In genomic region chr4:62440986-62441385, GRCm38 (mm10) we compare ENCODE assay signal across 21 mouse cellular contexts. TPM values are rescaled to one million over a fixed set of nuclear protein-coding genes. Genes with fewer than 3 reads are reported as not detected.
"Had no signal": no experiment of that assay in that cellular context is flagged by ENCODE, and none has a peak within 500 bp of the region (broad histone marks: within the 10 kb centered on the region; RNA-seq: fewer than 3 reads in every experiment).

No protein-coding gene starts in this region.

- H3K27ac ChIP-seq: limb, embryonic 10.5 days; limb, embryonic 13.5 days; liver, embryonic 12.5 days; liver, embryonic 15.5 days; lung, embryonic 15.5 days; midbrain, embryonic 10.5 days; midbrain, embryonic 13.5 days; neural tube, embryonic 13.5 days; stomach, embryonic 15.5 days had no signal

- DNase-seq: kidney, postnatal 4 days; layer of hippocampus, adult 9-11 months; liver; lung, adult 18-20 months; lung, postnatal 10 days; lung, postnatal 36 days; right cerebral cortex, adult 18-20 months; right cerebral cortex, postnatal 25 days; spleen, adult 18-20 months; thymus, postnatal 25 days had no signal

- H3K4me1 ChIP-seq: limb, embryonic 10.5 days; limb, embryonic 13.5 days; liver, embryonic 12.5 days; liver, embryonic 15.5 days; lung, embryonic 15.5 days; megakaryocyte, embryonic 14.5 days; midbrain, embryonic 10.5 days; midbrain, embryonic 13.5 days; neural tube, embryonic 13.5 days; stomach, embryonic 15.5 days had no signal

- H3K27me3 ChIP-seq: limb, embryonic 13.5 days; liver, embryonic 12.5 days; liver, embryonic 15.5 days; lung, embryonic 15.5 days; midbrain, embryonic 13.5 days; neural tube, embryonic 13.5 days; stomach, embryonic 15.5 days had no signal

- H3K4me3 ChIP-seq: limb, embryonic 10.5 days; limb, embryonic 13.5 days; liver, embryonic 12.5 days; liver, embryonic 15.5 days; lung, embryonic 15.5 days; megakaryocyte, embryonic 14.5 days; midbrain, embryonic 10.5 days; midbrain, embryonic 13.5 days; myocyte; neural tube, embryonic 13.5 days; stomach, embryonic 15.5 days had no signal

RNA-seq across cellular contexts. Expression of gene Rnf183, which starts 5.9 kb away (rescaled TPM):
- polyA plus RNA-seq: limb, embryonic 10.5 days; limb, embryonic 13.5 days; liver, embryonic 12.5 days; liver, embryonic 15.5 days; midbrain, embryonic 10.5 days; myocyte; stomach, embryonic 15.5 days had no signal
